Mouse (Mus musculus) gastrocnemius, postnatal 10 days (tissue): ENCODE measurements around the gene Nol4l. TPM values are rescaled to one million over a fixed set of nuclear protein-coding genes. Genes with fewer than 3 reads are reported as not detected.

ENCODE experiments used
- DNase-seq: peaks from one replicate; pipeline ENCODE4 v3.0.0; 2021; ENCODE audit warnings: mixed read lengths
- total RNA-seq, 2 experiments: library from RNA; stranded (reverse); gene quantifications; 2 replicates each; pipeline ENCODE4 v1.2.3; 2021

Nol4l gene
- total RNA-seq, 2 experiments from 2014 or later, result 4.3 to 6.3 TPM

GRCm38 (mm10) chr2:153444254-153445136 is 85.3 kb downstream of the Nol4l start:
- peak; percentile 72 for DNase-seq

GRCm38 (mm10) chr2:153443434-153444240 is 86.1 kb downstream of the Nol4l start:
- DNase-seq, result peak; percentile 48

- DNase-seq, result no peak
Measured at GRCm38 (mm10) chr2:153442720-153443119, 87.1 kb downstream of the Nol4l start.

- DNase-seq, result no peak
Measured at GRCm38 (mm10) chr2:153441228-153441627, 88.5 kb downstream of the Nol4l start.

GRCm38 (mm10) chr2:153440755-153441154 is 89.0 kb downstream of the Nol4l start:
- no peak for DNase-seq

- no peak for DNase-seq
Measured at GRCm38 (mm10) chr2:153437306-153437659, 92.5 kb downstream of the Nol4l start.

GRCm38 (mm10) chr2:153436641-153437305 is 93.0 kb downstream of the Nol4l start:
- DNase-seq, result peak; percentile 44

- peak; percentile 64 for DNase-seq
Measured at GRCm38 (mm10) chr2:153434880-153435831, 94.6 kb downstream of the Nol4l start.

GRCm38 (mm10) chr2:153433859-153434258 is 95.9 kb downstream of the Nol4l start:
- no peak for DNase-seq

GRCm38 (mm10) chr2:153432492-153432891 is 97.3 kb downstream of the Nol4l start:
- DNase-seq, result no peak

- DNase-seq, result no peak
Measured at GRCm38 (mm10) chr2:153430571-153430970, 99.2 kb downstream of the Nol4l start.

GRCm38 (mm10) chr2:153428485-153428884 is 101.3 kb downstream of the Nol4l start:
- no peak for DNase-seq

- DNase-seq, result no peak
Measured at GRCm38 (mm10) chr2:153426931-153427330, 102.8 kb downstream of the Nol4l start.

- no peak for DNase-seq
Measured at GRCm38 (mm10) chr2:153425998-153426670, 103.6 kb downstream of the Nol4l start.

GRCm38 (mm10) chr2:153425124-153425844 is 104.5 kb downstream of the Nol4l start:
- DNase-seq, result no peak

- no peak for DNase-seq
Measured at GRCm38 (mm10) chr2:153424557-153424956, 105.2 kb downstream of the Nol4l start.

- no peak for DNase-seq
Measured at GRCm38 (mm10) chr2:153423113-153423512, 106.7 kb downstream of the Nol4l start.

- no peak for DNase-seq
Measured at GRCm38 (mm10) chr2:153422051-153422450, 107.7 kb downstream of the Nol4l start.

GRCm38 (mm10) chr2:153421233-153421632 is 108.5 kb downstream of the Nol4l start:
- DNase-seq, result no peak

GRCm38 (mm10) chr2:153418381-153418780 is 111.4 kb downstream of the Nol4l start:
- DNase-seq, result no peak
